Mouse (Mus musculus): ENCODE measurements around the gene Exosc2. TPM values are rescaled to one million over a fixed set of nuclear protein-coding genes. Genes with fewer than 3 reads are reported as not detected.

Gene Exosc2
- 10 to 100 TPM; 31.1 to 48.5 TPM for polyA plus RNA-seq (2017; shearing (Covaris generic))

DNA sequence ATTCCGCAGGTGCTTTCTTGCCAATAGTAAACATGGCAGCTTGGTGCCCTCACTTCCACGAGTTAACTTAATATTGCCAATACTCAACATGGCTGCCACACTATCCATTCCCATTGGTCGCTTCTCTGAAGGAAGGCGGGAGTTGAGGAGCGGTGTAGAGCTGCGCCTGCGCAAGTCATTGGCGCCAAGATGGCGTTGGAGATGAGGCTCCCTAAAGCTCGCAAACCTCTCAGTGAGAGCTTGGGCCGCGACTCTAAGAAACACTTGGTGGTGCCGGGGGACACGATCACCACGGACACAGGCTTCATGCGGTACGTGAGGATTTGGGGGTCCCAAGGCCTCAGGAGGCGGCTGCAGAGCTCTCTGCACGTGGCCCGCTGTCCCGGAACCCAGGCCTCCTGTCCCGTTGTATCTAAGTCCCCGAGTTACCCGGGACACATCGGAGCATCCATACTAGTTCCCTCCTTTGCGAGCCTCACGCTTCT is at the start of gene Exosc2:
Gene Exosc2 (plus strand): TSS at position 165 of the 485 bp plus-strand sequence.

DNA sequence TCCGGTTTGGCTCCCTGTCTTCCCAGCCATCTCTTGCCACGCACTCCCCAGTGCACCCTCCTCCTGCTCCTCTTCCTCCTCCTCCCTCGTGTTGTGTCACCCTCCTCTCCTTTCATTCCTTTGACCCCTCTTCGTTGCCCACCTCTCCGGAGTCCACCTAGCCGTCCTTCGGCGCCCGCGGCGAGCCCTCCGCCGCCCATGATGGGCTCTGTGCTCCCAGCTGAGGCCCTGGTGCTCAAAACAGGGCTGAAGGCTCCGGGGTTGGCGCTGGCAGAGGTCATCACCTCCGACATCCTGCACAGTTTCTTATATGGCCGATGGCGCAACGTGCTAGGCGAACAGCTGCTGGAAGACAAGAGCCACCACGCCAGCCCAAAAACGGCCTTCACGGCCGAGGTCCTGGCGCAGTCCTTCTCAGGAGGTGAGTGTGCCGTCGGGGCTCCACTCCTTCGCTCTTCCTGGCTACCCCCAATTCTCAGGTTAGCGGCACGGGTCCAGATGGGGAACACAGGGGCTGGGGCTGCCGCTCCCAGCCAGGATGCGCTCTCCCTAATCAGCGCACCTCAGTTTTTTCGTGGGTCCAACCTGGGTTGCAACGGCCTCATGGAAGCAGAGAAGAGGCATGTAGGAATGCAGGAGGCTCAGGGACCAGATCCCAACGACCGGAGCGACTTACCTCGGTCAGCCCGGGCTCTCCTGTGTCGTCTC is 30.5 kb upstream of the Exosc2 start, which contains the start of gene Prdm12:
Gene Prdm12 (plus strand): TSS at position 137 of the 708 bp plus-strand sequence.

DNA sequence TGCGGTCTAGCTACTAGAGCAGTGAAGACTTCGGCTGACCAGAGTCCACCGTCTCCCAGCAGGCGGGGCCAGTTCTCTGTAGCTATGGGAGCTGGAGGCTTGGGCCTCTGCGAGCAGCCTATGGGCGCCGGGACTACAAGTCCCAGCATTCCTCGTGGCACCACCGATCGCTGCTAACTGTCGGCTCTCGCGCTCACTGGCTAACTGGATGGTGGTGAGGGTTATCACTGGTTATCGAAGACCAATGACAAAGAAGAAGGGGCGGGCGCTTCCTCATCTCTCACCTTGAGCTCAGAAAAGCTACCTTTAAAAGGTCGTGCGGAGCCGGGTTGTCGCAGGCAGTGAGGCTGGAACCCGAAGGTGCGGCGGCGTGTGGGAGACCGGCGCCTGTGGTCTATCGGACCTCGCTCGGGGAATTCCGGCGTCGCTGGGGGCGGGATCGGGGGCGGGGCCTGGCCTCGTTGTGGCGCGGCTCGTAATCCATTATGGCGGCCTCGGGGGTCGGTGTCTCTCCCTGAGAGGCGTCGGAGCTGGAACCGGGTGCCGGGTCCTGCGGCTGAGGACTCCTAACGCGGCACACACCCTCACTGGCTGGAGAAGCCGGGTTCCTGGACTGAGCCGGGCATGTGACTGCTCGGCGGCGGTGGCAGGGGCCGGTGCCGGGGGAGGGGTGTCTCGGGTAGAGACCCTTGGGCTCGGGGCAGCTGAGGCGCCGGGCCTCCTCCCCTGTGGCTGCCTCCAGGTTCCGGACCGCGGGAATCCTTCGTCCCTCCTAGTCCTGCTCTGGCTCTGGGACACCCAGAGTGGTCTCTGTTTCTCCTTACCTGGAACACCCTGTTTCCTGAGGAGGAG is 17.8 kb downstream of the Exosc2 start, which contains the start of gene Abl1:
Gene Abl1 (plus strand): TSS at position 303 of the 852 bp plus-strand sequence.

Other genes starting within 250 kb of the Exosc2 start
- gene Ass1, start 200.5 kb upstream of the Exosc2 start, polyA plus RNA-seq (2017; shearing (Covaris generic)) = 100 to 1,000 TPM; 103 to 123 TPM
- gene Fubp3, start 98.1 kb upstream of the Exosc2 start, polyA plus RNA-seq (2017; shearing (Covaris generic)) = 10 to 100 TPM; 24.3 to 33.6 TPM
- gene Prdm12, start 30.7 kb upstream of the Exosc2 start, polyA plus RNA-seq (2017; shearing (Covaris generic)) = not detected
- gene Abl1, start 17.7 kb downstream of the Exosc2 start, polyA plus RNA-seq (2017; shearing (Covaris generic)) = 10 to 100 TPM; 19.0 to 20.3 TPM
- gene Qrfp, start 139.9 kb downstream of the Exosc2 start, polyA plus RNA-seq (2017; shearing (Covaris generic)) = 1 to 10 TPM in 1 of 2 experiments, under 1 TPM in 1; 0.19 to 2.6 TPM
- under 1 TPM; 0.24 to 0.58 TPM for gene Fibcd1, start 175.3 kb downstream of the Exosc2 start, polyA plus RNA-seq (2017; shearing (Covaris generic))
- gene Lamc3, start 216.6 kb downstream of the Exosc2 start, polyA plus RNA-seq (2017; shearing (Covaris generic)) = under 1 TPM; 0.05 to 0.66 TPM

All from inflammation-experienced regulatory T-cells (primary cell).